Mouse (Mus musculus): ENCODE results near the gene Sap30. TPM values are rescaled to one million over a fixed set of nuclear protein-coding genes. Genes with fewer than 3 reads are reported as not detected.

The Sap30 gene
- 20.3 and 23.0 TPM in 2 replicates for polyA plus RNA-seq (2015; fragmentation: Nextera tagmentation; extraction: Ambion mirVana)

DNA sequence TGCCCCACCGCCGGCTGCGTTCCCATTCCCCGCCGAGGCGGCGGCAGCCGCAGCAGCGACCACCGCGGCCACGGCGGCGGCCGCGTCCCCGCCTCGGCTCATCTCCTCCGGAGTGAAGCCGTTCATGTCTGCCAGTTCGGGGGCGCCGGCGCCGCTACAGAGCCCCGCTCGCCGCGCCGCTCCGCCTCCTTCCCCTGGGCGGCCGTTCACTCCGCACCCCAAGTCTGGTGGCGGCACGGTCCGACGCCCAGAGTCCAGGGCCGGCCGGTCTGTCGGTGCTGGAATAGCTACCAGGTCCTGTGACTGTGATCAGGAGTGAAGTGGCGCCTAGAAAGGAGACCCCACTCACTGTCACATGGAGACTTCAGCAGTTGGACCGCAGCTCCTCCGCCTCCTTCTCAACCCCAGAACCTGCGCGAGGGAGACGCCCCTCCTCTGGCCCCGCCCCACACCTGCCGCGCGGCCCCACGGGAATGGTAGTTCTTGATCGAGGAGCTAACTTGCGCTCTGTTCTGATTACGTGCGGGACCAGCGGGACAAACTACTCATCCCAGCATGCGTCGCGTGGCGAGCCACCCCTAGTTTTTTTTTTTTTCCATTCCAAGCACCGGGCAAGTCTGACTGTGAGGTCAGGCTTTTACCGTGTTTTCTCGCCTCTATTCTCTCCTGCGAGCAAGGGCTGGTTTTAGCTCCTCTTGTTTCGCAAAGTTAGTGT, at the start of gene Sap30:
Gene Sap30 (minus strand): TSS at position 420 of the 715 bp plus-strand sequence.

DNA sequence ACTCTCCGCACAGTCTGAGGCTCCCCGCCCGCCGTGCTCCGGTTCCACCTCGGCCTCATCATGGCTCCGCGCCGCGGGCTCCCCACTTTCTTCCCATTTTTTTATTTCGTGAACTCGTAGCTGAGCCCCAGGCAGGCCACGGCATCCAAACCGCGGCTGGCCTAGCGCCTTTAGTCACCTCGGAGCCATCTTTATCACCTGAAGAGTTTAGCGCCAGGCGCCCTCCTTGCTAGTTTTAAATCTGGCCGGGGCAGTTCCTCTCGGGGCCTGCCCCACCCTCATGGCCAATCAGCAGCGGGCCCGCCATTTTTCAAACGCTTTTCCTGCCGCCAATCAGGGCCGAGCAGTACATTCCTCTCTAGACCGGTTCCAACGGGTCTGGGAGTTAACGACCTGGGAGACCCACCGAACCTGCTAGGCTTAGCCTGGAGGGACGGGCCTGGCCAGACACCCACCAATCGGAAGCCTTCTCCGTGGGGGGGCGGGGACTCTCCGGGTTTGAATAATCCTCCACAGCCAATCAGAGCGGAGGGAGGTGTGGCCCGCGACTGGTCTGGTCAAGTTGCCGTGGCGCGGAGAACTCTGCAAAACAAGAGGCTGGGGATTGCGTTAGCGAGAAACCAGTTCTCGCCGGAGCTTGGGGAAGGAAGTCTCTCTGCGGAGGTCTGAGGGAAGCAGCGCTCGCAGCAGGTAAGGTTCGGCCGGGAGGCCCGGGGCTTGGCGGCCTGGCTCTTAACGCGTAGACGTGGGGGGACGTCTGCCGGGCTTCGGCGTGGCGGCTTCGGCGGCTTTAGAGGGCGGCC, 23.9 kb upstream of the Sap30 start, which contains the start of gene Hmgb2:
Gene Hmgb2 (plus strand): TSS at position 592 of the 803 bp plus-strand sequence.

DNA sequence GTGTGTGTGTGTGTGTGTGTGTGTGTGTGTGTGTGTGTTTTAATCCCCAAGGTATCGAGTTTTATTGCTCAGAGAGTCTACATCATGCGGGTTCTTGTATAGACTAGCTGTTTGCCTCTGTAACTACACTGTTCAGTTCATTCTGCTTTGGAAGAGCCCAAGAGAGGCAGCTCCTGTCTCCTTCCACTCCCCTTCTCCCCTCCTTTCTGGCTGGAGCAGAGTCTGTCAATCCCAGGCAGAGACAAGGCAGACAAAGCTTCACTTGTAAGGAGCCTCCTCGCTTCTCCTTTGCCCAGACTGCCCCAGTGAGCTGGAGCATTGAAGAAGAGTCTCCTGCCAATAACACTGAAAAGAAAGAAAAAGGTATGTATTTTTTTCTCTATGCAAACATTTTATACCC, 31.9 kb downstream of the Sap30 start, which contains the start of gene Scrg1:
Gene Scrg1 (plus strand): TSS at position 159 of the 400 bp plus-strand sequence.

Other genes starting within 250 kb of the Sap30 start
- 14.9 and 17.1 TPM in 2 replicates for gene Hand2, start 166.9 kb downstream of the Sap30 start, polyA plus RNA-seq (2015; fragmentation: Nextera tagmentation; extraction: Ambion mirVana)
- gene Scrg1, start 31.9 kb downstream of the Sap30 start, polyA plus RNA-seq (2015; fragmentation: Nextera tagmentation; extraction: Ambion mirVana): 0.31 and 0.40 TPM in 2 replicates
- 96.0 and 153 TPM in 2 replicates for gene Hmgb2, start 24.0 kb upstream of the Sap30 start, polyA plus RNA-seq (2015; fragmentation: Nextera tagmentation; extraction: Ambion mirVana)
- 7.7 and 7.9 TPM in 2 replicates for gene Galnt7, start 165.2 kb upstream of the Sap30 start, polyA plus RNA-seq (2015; fragmentation: Nextera tagmentation; extraction: Ambion mirVana)